Mouse (Mus musculus) intestine, embryonic 16.5 days (tissue): ENCODE measurements at regions not wholly inside any gene's neighbourhood (a gene's known extent, or its start where the extent isn't known, plus 50 kb on each side); places are given as distances from the start of the nearest gene placed in this dataset.

ENCODE experiments used
- ATAC-seq: fragments of 200-750 bp; cut with Nextera tagmentation; 2 replicates; pipeline ENCODE4 v1.8.0; 2017; ENCODE audit warnings: moderate TSS enrichment, moderate library complexity
- H3K27ac ChIP-seq: fragments of 300-500 bp; sonication (generic); 2 replicates; pipeline ENCODE4 v1.5.1; 2014; ENCODE audit warnings: mild to moderate bottlenecking, low read length
- H3K27me3 ChIP-seq: fragments of 300-500 bp; sonication (generic); replicated peaks from 2 replicates; pipeline ENCODE4 v1.6.1; 2014; ENCODE audit warnings: low read length, control low read depth, mixed read lengths; ENCODE audit not compliant: control insufficient read depth, insufficient read depth
- H3K36me3 ChIP-seq: fragments of 300-500 bp; sonication (generic); 2 replicates; pipeline ENCODE4 v1.6.1; 2014; ENCODE audit warnings: low read length, control low read depth; ENCODE audit not compliant: control insufficient read depth, insufficient read depth
- H3K4me1 ChIP-seq: fragments of 300-500 bp; sonication (generic); 2 replicates; pipeline ENCODE4 v1.6.1; 2014; ENCODE audit warnings: low read length, control low read depth, mixed read lengths; ENCODE audit not compliant: control insufficient read depth, insufficient read depth
- H3K4me2 ChIP-seq: fragments of 300-500 bp; sonication (generic); 2 replicates; pipeline ENCODE4 v1.6.1; 2014; ENCODE audit warnings: low read depth, low read length, control low read depth
- H3K4me3 ChIP-seq: fragments of 300-500 bp; sonication (generic); 2 replicates; pipeline ENCODE4 v1.5.1; 2014; ENCODE audit warnings: mild to moderate bottlenecking, low read length
- H3K9ac ChIP-seq: fragments of 300-500 bp; sonication (generic); 2 replicates; pipeline ENCODE4 v1.6.1; 2014; ENCODE audit warnings: low read depth, low read length
- H3K9me3 ChIP-seq: fragments of 300-500 bp; sonication (generic); 2 replicates; pipeline ENCODE4 v1.6.1; 2016; ENCODE audit warnings: low read length, control low read depth; ENCODE audit not compliant: control insufficient read depth
- WGBS: fragments of 180-500 bp; shearing (Covaris S2); extraction: QIAGEN DNeasy Blood & Tissue Kit; methylation state at CpG from one replicate; pipeline ENCODE4 v1.1.7; 2014; 5-methylcytosine and 5-hydroxymethylcytosine counted together

DNA sequence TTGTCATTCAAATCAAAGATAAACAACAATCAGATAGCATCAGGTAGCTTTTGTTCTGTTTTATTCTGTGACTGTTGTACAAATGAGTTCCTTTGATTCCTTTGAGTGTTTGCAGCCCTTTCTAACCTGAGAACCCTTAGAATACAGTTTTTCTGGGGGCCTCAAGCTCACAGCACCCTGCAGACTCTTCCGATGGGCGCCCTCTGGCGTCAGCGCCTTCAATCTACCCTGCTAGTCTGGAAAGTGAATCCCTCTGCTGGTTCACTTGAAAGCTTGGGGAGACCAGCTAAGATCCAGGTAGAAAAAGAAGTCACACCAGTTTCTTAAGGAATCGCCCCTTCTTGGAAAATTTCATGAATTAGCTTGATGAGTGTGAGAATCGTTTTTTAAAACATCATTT, 253.8 kb upstream of the Nt5e start:
- Histone ChIP-seq H3K4me2 (no peak overlapping the region), H3K4me1 (no peaks in the 10 kb centered on the region), H3K27me3 (no peaks in the 10 kb centered on the region), H3K4me3 (no peak overlapping the region), H3K9me3 (no peaks in the 10 kb centered on the region), H3K27ac (no peak overlapping the region), H3K9ac (no peak overlapping the region), H3K36me3 (no peaks in the 10 kb centered on the region)
- WGBS: 15% methylated on average over 6 of the region's 6 CpGs
- no peak for ATAC-seq

DNA sequence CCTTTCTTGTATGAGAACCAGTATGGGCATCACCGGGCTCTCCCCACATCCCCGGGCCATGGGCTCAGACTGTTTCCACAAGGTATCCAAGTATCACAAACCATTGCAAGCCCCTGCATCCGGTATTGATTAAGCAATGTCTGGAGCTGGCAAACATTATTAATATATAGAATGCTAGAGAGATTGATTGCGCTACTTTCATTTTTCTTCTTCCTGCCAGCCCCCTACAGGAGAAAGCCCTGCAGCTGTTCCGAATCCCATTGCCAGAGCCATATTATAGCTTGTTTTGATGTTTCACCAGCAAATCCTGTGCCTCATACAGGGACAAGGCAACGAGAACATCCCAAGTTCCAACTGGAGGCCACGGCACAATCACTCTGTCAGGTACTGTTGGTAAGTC, 253.4 kb upstream of the Nt5e start:
- 69% methylated on average over 7 of the region's 7 CpGs for WGBS
- Histone ChIP-seq H3K4me1 (no peaks in the 10 kb centered on the region), H3K9me3 (no peaks in the 10 kb centered on the region), H3K4me2 (no peak overlapping the region), H3K36me3 (no peaks in the 10 kb centered on the region), H3K9ac (no peak overlapping the region), H3K4me3 (no peak overlapping the region), H3K27ac (no peak overlapping the region), H3K27me3 (no peaks in the 10 kb centered on the region)
- no peak for ATAC-seq

DNA sequence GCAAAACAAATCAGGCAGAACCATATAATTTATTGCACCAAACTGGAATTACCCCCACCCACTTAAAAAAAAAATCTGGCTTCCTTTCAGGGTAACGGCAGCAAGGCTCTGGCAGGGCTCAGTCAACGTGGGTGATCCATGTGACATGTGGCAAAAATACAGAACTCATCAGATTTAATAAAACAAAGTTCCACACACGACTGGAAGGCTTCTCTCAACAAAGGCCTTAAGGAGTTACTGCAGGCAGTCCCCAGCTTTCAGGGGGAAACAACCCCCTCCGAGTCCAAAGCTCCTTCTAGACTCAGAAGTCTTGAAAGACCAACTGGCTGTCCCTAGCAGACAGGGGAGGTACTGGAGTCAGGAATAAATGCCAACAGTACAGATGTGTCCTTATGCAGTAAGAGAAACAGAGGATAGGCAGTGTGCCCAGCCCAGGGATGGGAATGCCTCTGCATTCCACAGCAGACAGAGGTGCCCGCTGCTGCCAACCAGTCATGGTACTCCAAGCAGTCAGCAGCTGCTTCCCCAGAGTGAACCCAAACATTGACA, 244.0 kb upstream of the Nt5e start:
- no peaks in the 10 kb centered on the region for H3K36me3 ChIP-seq
- 37% methylated on average over 5 of the region's 5 CpGs for WGBS
- H3K4me1 ChIP-seq: no peaks in the 10 kb centered on the region
- no peak overlapping the region for H3K4me3 ChIP-seq
- no peaks in the 10 kb centered on the region for H3K27me3 ChIP-seq
- no peaks in the 10 kb centered on the region for H3K9me3 ChIP-seq
- ATAC-seq: no peak
- H3K9ac ChIP-seq: no peak overlapping the region
- no peak overlapping the region for H3K4me2 ChIP-seq
- no peak overlapping the region for H3K27ac ChIP-seq

DNA sequence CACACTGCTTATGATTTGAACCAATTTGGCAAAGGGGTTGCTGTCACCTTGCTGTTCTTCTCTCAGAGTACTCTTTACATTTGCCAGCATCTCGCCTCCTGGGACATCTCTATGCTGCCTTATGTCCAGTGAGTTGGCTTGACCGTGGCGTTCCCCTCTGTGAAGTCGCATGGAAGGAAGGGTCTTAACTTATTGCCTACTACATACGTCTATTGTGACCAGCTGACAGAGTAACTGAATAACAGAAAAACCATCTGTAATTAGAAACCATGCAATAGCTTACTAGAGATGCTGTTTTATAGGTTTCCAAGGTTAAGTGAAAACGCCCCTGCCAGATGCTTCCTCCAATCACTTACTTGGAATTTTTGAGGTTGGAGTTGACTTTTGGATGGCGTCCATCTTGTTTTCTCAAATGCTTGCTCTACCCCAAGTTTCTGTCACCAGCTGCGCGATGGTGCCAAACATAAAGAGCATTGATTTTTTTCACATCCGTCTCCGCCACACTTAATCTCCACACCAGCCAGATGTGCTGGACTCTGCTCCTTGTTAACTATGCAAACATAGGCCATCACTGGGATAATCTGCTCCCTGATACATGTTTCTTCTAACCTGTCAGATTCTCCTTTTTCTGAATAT, 241.7 kb upstream of the Nt5e start:
- 87% methylated on average over 11 of the region's 11 CpGs for WGBS
- ATAC-seq: no peak
- no peaks in the 10 kb centered on the region for H3K9me3 ChIP-seq
- no peak overlapping the region for H3K4me2 ChIP-seq
- no peak overlapping the region for H3K27ac ChIP-seq
- no peaks in the 10 kb centered on the region for H3K27me3 ChIP-seq
- no peak overlapping the region for H3K4me3 ChIP-seq
- no peak overlapping the region for H3K9ac ChIP-seq
- no peaks in the 10 kb centered on the region for H3K36me3 ChIP-seq
- no peaks in the 10 kb centered on the region for H3K4me1 ChIP-seq

DNA sequence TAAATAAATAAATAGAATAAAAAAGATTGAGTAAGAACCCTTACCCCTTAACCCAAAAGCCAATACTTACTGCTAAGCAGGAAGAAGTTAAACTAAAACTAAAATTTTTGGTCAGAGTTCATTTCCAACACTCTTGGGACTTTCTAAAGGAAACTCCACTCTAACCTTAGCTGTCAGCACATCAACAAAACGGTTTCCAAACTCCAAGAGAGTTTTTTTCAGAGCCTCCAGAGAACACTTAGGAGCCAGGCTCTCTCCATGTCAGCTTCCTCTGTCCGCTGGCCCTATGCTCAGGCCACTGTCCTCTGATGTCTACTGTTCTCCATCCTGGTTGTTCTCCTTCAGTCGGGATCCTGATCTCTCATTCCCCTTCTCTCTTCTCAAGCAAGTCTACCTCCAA, 241.1 kb upstream of the Nt5e start:
- Histone ChIP-seq H3K36me3 (no peaks in the 10 kb centered on the region), H3K4me1 (no peaks in the 10 kb centered on the region), H3K27ac (no peak overlapping the region), H3K4me3 (no peak overlapping the region), H3K9me3 (no peaks in the 10 kb centered on the region), H3K9ac (no peak overlapping the region), H3K4me2 (no peak overlapping the region), H3K27me3 (no peaks in the 10 kb centered on the region)
- no peak for ATAC-seq
- 77% methylated on average over 3 of the region's 3 CpGs for WGBS

DNA sequence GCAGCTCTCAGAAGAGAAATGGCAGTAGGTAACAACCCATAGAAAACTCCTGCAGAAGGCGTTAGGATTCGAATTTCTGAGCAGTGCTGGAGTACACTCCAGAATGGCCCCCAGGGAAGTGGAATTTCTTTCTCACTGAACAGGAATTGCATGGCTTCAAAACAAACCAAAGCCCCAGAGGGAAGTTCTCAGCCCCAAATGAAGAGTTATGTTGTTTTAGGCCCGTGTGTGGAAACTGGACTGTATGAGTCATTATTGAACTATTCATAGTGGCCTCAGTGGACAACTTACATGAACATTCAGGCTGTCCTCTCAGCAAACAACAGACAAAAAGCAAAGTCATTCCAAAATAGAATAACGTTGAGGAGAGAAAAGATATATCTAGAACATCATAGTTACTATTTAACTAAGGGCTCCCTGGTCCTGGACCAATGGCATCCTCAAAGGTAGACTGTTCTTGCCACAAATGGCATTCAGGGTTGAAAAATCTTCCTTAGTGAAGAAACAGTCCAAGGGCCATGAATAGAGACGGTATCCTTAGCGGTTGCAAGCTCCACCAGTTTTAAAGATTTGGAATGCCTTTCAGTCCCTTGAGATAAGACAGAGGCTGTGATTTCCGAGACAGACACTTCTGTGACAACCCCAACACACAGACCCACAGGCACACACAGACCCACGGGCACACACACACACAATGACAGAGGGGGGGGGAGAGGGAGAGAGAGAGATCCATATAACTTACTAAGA, 235.0 kb upstream of the Nt5e start:
- no peaks in the 10 kb centered on the region for H3K36me3 ChIP-seq
- no peaks in the 10 kb centered on the region for H3K27me3 ChIP-seq
- no peak overlapping the region for H3K4me2 ChIP-seq
- no peaks in the 10 kb centered on the region for H3K9me3 ChIP-seq
- H3K9ac ChIP-seq: no peak overlapping the region
- WGBS: 66% methylated on average over 8 of the region's 8 CpGs
- ATAC-seq: no peak
- no peak overlapping the region for H3K4me3 ChIP-seq
- no peak overlapping the region for H3K27ac ChIP-seq
- no peaks in the 10 kb centered on the region for H3K4me1 ChIP-seq

DNA sequence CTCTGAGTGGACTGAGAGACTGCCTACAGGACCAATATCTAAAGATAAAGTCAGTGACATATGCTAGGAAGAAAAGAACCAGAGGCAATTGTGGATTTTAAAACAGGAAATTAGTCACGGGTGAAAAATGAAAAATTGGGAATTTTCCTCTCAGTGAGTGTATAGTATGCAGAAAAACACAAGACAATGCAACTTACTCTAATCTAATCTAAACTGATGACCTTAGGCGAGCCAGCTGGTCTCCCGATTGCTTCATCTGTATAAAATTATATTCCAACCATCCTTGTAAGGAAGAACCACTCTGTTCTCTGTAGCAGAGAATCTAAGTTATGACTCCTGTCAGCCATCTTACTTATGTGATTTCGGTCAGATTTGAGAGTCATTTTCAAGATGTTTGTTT, 234.4 kb upstream of the Nt5e start:
- Histone ChIP-seq H3K36me3 (no peaks in the 10 kb centered on the region), H3K4me1 (no peaks in the 10 kb centered on the region), H3K27me3 (no peaks in the 10 kb centered on the region), H3K4me2 (no peak overlapping the region), H3K4me3 (no peak overlapping the region), H3K9ac (no peak overlapping the region), H3K9me3 (no peaks in the 10 kb centered on the region), H3K27ac (no peak overlapping the region)
- ATAC-seq: no peak
- WGBS: 61% methylated on average over 4 of the region's 4 CpGs

DNA sequence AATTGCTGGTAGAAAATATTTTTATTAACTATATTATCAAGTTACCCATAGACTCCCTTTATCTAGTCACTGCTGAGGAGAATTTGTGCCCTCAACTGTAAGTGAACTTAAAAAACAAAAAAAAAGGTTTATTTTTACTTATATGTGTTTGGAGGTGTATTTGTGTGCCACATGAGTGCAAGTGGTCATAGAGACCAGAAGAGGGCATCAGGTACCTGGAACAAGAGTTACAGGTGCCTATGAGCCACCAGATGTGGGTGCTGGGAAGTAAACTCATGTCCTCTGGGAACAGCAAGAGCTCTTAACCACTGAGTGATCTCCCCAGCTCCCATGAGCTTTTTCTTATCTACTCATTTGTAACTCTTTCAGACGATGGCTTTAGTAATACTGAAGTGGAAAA, 213.9 kb upstream of the Nt5e start:
- Histone ChIP-seq H3K4me2 (no peak overlapping the region), H3K36me3 (no peaks in the 10 kb centered on the region), H3K9ac (no peak overlapping the region), H3K27me3 (no peaks in the 10 kb centered on the region), H3K4me3 (no peak overlapping the region), H3K4me1 (no peaks in the 10 kb centered on the region), H3K27ac (no peak overlapping the region), H3K9me3 (no peaks in the 10 kb centered on the region)
- WGBS: 38% methylated on average over 1 of the region's 1 CpGs
- ATAC-seq: no peak

DNA sequence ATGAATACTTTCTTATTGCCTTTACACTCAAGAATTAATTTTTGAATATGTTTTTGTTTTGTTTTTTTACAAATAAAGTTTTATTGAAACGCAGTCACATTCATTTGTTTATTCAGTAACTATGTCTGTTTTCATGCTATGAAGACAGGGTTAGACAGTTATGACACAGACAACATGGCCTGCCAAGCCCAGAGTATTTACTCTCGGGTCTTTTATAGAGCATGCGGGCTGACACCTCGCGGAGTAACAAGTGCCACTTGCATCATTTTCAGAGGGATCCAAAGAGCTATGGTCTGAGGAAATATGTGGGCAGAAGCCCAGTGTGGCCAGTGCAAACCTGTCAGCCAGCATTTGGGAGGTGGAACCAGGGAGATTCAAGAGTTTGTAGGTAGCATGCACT, 206.5 kb upstream of the Nt5e start:
- Histone ChIP-seq H3K9me3 (no peaks in the 10 kb centered on the region), H3K9ac (no peak overlapping the region), H3K27me3 (no peaks in the 10 kb centered on the region), H3K27ac (no peak overlapping the region), H3K36me3 (no peaks in the 10 kb centered on the region), H3K4me2 (no peak overlapping the region), H3K4me1 (no peaks in the 10 kb centered on the region), H3K4me3 (no peak overlapping the region)
- WGBS: 84% methylated on average over 5 of the region's 5 CpGs
- ATAC-seq: no peak
